Mouse (Mus musculus) stomach, embryonic 15.5 days (tissue): ENCODE measurements around the gene Klk1. TPM values are rescaled to one million over a fixed set of nuclear protein-coding genes. Genes with fewer than 3 reads are reported as not detected.
"Not testable (repeated sequence)": the region's sequence is repeated elsewhere in the genome, so short reads cannot be mapped to it uniquely, and the experiment has no call there.

Experiments used
- ATAC-seq: fragments of 200-750 bp; cut with Nextera tagmentation; 2 replicates; pipeline ENCODE4 v1.8.0; 2017; ENCODE audit warnings: low read depth, moderate number of reproducible peaks, moderate TSS enrichment; ENCODE audit not compliant: insufficient read depth, low FRiP score
- H3K27ac ChIP-seq: fragments of 300-500 bp; sonication (generic); 2 replicates; pipeline ENCODE4 v1.5.1; 2015; ENCODE audit warnings: mild to moderate bottlenecking, inconsistent platforms
- H3K27me3 ChIP-seq: fragments of 300-500 bp; sonication (generic); replicated peaks from 2 replicates; pipeline ENCODE4 v1.6.1; 2015; ENCODE audit warnings: inconsistent platforms
- H3K36me3 ChIP-seq: fragments of 300-500 bp; sonication (generic); 2 replicates; pipeline ENCODE4 v1.6.1; 2015; ENCODE audit warnings: inconsistent platforms
- H3K4me1 ChIP-seq: fragments of 300-500 bp; sonication (generic); 2 replicates; pipeline ENCODE4 v1.6.1; 2015; ENCODE audit warnings: inconsistent platforms
- H3K4me2 ChIP-seq: fragments of 300-500 bp; sonication (generic); 2 replicates; pipeline ENCODE4 v1.6.1; 2015; ENCODE audit warnings: mild to moderate bottlenecking, inconsistent platforms
- H3K4me3 ChIP-seq: fragments of 300-500 bp; sonication (generic); replicated peaks from 2 replicates; pipeline ENCODE4 v1.5.1; 2015; ENCODE audit warnings: inconsistent platforms
- H3K9ac ChIP-seq: fragments of 300-500 bp; sonication (generic); 2 replicates; pipeline ENCODE4 v1.6.1; 2015; ENCODE audit warnings: inconsistent platforms
- H3K9me3 ChIP-seq: fragments of 300-500 bp; sonication (generic); 2 replicates; pipeline ENCODE4 v1.6.1; 2016; ENCODE audit warnings: inconsistent platforms
- WGBS: fragments of 180-500 bp; shearing (Covaris S2); methylation state at CpG from one replicate; pipeline ENCODE4 v1.1.7; 2015; 5-methylcytosine and 5-hydroxymethylcytosine counted together
- polyA plus RNA-seq: library from polyadenylated mRNA; unstranded; fragments of >200 nt; fragmentation: Nextera tagmentation; extraction: Ambion mirVana; gene quantifications from 2 replicates; pipeline ENCODE4 v1.2.1, GENCODE M21; 2015

The Klk1 gene
- polyA plus RNA-seq: 16.1 and 19.4 TPM in 2 replicates

- Histone ChIP-seq H3K4me1 (no peaks in the 10 kb centered on the region), H3K27me3 (no peaks in the 10 kb centered on the region), H3K4me3 (no peak within 1 kb of the TSS), H3K9me3 (no peaks in the 10 kb centered on the region), H3K27ac (no peak within 1 kb of the TSS), H3K36me3 (no peaks in the 10 kb centered on the region), H3K9ac (no peak within 1 kb of the TSS), H3K4me2 (no peak within 1 kb of the TSS)
- ATAC-seq: peak; percentile 68; the same call in 1 of the 2 replicates
- 35% methylated on average over 1 of the region's 1 CpGs for WGBS
Observed at GRCm38 (mm10) chr7:44225076-44225475, at the start of gene Klk1. TSS of gene Klk1 (plus strand) at chr7:44225360.

GRCm38 (mm10) chr7:44179299-44180045 is 45.7 kb upstream of the Klk1 start:
- WGBS: 53% methylated on average over 9 of the region's 9 CpGs
- Histone ChIP-seq H3K27ac (peak overlapping the region; percentile 13; the same call in 1 of the 2 replicates), H3K9me3 (no peaks in the 10 kb centered on the region), H3K4me2 (no peak overlapping the region), H3K9ac (no peak overlapping the region), H3K27me3 (no peaks in the 10 kb centered on the region), H3K4me3 (no peak overlapping the region), H3K4me1 (no peaks in the 10 kb centered on the region), H3K36me3 (no peaks in the 10 kb centered on the region)
- peak; percentile 60; the same call in 1 of the 2 replicates for ATAC-seq

DNA sequence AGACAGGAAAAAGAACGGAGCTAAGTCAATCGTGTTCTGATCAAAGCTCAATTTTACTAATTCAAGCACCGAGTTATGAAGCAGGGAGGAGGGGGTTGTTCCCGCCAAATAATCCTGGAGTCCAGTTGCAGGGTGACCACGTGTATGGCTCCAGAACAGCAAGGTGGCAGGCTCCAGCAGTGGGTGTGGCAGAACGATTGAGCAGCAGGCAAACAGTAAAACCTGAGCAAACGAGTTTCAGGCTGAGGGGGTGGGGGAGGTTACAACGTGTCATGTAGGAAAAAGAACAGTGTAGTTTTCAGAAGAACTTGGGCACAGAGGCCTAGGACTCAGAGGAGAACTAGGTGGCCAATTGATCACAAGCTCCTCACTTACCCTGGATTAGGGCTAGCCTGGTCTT is 38.6 kb upstream of the Klk1 start:
- H3K36me3 ChIP-seq, H3K4me2 ChIP-seq, H3K4me1 ChIP-seq, H3K9ac ChIP-seq, H3K27ac ChIP-seq, ATAC-seq, H3K27me3 ChIP-seq, H3K4me3 ChIP-seq, H3K9me3 ChIP-seq: not testable (repeated sequence)
- 49% methylated on average over 8 of the region's 8 CpGs for WGBS

DNA sequence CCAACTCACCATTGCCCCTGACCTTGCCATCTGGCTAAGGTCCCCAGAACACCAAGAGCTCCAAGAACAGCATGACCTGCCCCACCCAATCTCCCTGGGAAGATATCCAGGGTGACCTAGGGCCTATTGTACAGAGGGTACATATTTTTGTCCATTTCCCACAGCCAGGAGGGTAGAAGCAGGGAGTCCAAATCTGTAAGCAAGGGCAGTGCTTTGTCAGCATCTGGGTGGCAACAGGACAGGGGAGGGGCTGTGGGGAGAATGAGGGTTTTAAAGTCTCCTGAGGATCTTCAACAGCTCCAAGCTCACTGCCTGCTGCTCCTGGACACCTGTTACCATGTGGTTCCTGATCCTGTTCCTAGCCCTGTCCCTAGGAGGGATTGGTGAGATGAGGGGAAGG is 37.2 kb upstream of the Klk1 start, which contains the start of gene Klk1b24:
Klk1b24 (plus strand) TSS at position 301 of the 400 bp plus-strand sequence.
- not testable (repeated sequence) for H3K9me3 ChIP-seq, H3K27me3 ChIP-seq, H3K36me3 ChIP-seq, H3K9ac ChIP-seq, H3K27ac ChIP-seq, H3K4me3 ChIP-seq, H3K4me2 ChIP-seq, H3K4me1 ChIP-seq, ATAC-seq

DNA sequence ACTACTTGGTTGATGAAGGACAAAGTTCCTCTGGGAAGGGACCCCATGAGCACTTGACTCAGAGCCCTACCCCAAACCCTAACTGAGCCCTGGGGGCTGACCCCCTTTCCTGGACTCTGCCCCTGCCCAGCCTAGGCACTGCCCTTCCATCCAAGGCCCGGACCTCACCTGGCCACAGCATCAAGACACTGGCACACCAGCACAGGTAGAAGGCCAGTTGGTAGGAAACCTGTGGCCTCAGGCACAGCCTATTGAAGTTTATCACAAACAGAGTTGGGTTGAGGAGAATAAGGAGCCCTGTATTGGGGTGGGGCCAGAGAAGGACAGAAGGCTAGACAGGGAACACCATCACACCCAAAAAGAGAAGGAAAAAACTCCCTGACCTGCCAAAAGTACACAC is 31.7 kb upstream of the Klk1 start:
- H3K9me3 ChIP-seq, H3K4me2 ChIP-seq, H3K36me3 ChIP-seq, H3K9ac ChIP-seq, H3K4me1 ChIP-seq, H3K27ac ChIP-seq, ATAC-seq, H3K27me3 ChIP-seq, H3K4me3 ChIP-seq: not testable (repeated sequence)
- 83% methylated on average over 1 of the region's 1 CpGs for WGBS

DNA sequence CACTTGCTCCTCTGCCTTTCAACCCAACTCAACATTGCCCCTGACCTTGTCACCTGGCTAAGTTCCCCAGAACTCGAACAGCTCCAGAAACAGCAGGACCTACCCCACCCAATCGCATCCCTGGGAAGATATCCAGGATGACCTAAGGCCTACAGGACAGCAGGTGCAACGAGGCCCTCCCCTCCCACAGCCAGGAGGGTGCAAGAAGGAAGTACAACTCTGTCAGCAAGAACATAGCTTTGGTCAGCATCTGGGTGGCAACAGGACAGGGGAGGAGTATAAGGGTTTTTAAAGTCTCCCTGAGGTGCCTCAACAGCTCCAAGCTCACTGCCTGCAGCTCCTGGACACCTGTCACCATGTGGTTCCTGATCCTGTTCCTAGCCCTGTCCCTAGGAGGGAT is 27.3 kb upstream of the Klk1 start, which contains the start of gene Klk1b3:
Klk1b3 (plus strand) TSS at position 301 of the 400 bp plus-strand sequence.
- Histone ChIP-seq H3K27me3 (no peaks in the 10 kb centered on the region), H3K9ac (no peak within 1 kb of the TSS), H3K4me2 (no peak within 1 kb of the TSS), H3K9me3 (no peaks in the 10 kb centered on the region), H3K4me3 (no peak within 1 kb of the TSS), H3K4me1 (no peaks in the 10 kb centered on the region), H3K36me3 (no peaks in the 10 kb centered on the region), H3K27ac (no peak within 1 kb of the TSS)
- no peak for ATAC-seq
- WGBS: 63% methylated on average over 3 of the region's 3 CpGs

- H3K4me3 ChIP-seq, H3K9ac ChIP-seq, H3K4me1 ChIP-seq, H3K36me3 ChIP-seq, H3K27ac ChIP-seq, H3K4me2 ChIP-seq, H3K27me3 ChIP-seq, H3K9me3 ChIP-seq, ATAC-seq: not testable (repeated sequence)
- 39% methylated on average over 3 of the region's 3 CpGs for WGBS
Observed at GRCm38 (mm10) chr7:44207135-44207534, 18.0 kb upstream of the Klk1 start, which contains the start of gene Klk1b4. TSS of gene Klk1b4 (plus strand) at chr7:44207435.

GRCm38 (mm10) chr7:44208307-44208706 is 16.9 kb upstream of the Klk1 start:
- no peaks in the 10 kb centered on the region for H3K36me3 ChIP-seq
- no peak overlapping the region for H3K4me2 ChIP-seq
- no peak for ATAC-seq
- 79% methylated on average over 3 of the region's 3 CpGs for WGBS
- H3K9me3 ChIP-seq: no peaks in the 10 kb centered on the region
- no peaks in the 10 kb centered on the region for H3K4me1 ChIP-seq
- H3K9ac ChIP-seq: no peak overlapping the region
- H3K27ac ChIP-seq: no peak overlapping the region
- no peaks in the 10 kb centered on the region for H3K27me3 ChIP-seq
- no peak overlapping the region for H3K4me3 ChIP-seq

DNA sequence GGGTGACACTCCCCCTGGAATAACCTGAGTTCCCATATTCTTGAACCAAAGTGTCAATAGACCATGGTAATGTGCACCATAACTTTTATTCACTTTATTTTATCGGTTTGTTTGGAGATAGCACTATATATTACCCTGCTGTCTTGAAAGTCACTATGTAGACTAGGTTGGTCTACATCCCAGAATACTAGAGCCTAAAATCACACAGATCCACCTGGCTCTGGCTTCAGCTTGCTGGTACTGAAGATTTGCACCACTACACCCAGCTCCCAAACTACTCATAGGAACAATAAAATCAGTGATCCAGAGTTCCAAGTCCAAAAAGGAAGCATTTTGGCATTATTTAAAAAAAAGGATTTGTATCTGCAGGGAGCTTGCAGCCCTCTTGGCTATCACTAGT is 9.5 kb upstream of the Klk1 start, which contains the start of gene Klk1b5:
Klk1b5 (plus strand) TSS at position 301 of the 400 bp plus-strand sequence.
- Histone ChIP-seq H3K9me3 (no peaks in the 10 kb centered on the region), H3K9ac (no peak within 1 kb of the TSS), H3K4me3 (no peak within 1 kb of the TSS), H3K4me2 (no peak within 1 kb of the TSS), H3K36me3 (no peaks in the 10 kb centered on the region), H3K27me3 (no peaks in the 10 kb centered on the region), H3K4me1 (no peaks in the 10 kb centered on the region), H3K27ac (no peak within 1 kb of the TSS)
- 84% methylated on average over 1 of the region's 1 CpGs for WGBS
- no peak for ATAC-seq

GRCm38 (mm10) chr7:44221601-44222000 is 3.6 kb upstream of the Klk1 start:
- not testable (repeated sequence) for H3K27me3 ChIP-seq, H3K4me1 ChIP-seq, H3K36me3 ChIP-seq, H3K9me3 ChIP-seq, H3K9ac ChIP-seq, H3K4me2 ChIP-seq, H3K27ac ChIP-seq, H3K4me3 ChIP-seq
- WGBS: 62% methylated on average over 9 of the region's 10 CpGs
- peak; percentile 54; the same call in 1 of the 2 replicates for ATAC-seq

- 77% methylated on average over 6 of the region's 6 CpGs for WGBS
- ATAC-seq, H3K4me2 ChIP-seq: not testable (repeated sequence)
Observed at GRCm38 (mm10) chr7:44222335-44222734, 2.8 kb upstream of the Klk1 start.

DNA sequence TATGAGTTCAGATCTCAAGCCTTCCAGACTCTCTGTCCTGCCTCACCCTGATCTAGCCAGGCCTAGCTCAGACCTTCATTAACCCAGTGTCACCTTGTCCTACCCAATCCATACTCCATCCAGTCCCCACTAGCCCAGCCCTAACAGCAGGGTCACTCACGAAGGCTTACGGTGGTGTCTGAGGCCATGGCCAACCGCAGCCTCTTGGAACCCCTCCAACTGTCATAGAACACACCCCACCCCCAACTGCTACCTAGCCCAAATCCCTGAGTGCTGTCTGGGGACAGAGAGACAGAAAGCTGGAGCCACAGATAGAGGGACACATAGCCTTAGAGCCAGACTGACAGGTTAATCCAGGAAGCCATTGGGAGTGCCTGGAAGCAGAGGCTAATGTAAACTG is 10.7 kb downstream of the Klk1 start, which contains the start of gene Gm36864:
Gm36864 (plus strand) TSS at position 269 of the 400 bp plus-strand sequence.
- no peaks in the 10 kb centered on the region for H3K27me3 ChIP-seq
- H3K4me1 ChIP-seq: no peaks in the 10 kb centered on the region
- no peaks in the 10 kb centered on the region for H3K9me3 ChIP-seq
- 62% methylated on average over 3 of the region's 3 CpGs for WGBS
- no peak within 1 kb of the TSS for H3K4me2 ChIP-seq
- no peak for ATAC-seq
- H3K27ac ChIP-seq: no peak within 1 kb of the TSS
- H3K9ac ChIP-seq: no peak within 1 kb of the TSS
- H3K4me3 ChIP-seq: no peak within 1 kb of the TSS
- no peaks in the 10 kb centered on the region for H3K36me3 ChIP-seq

More at GRCm38 (mm10) chr7:44222335-44222734, 2.8 kb upstream of the Klk1 start:
- not testable (repeated sequence) for H3K27me3 ChIP-seq, H3K9ac ChIP-seq, H3K4me3 ChIP-seq, H3K4me1 ChIP-seq, H3K9me3 ChIP-seq, H3K36me3 ChIP-seq, H3K27ac ChIP-seq
